In the genomic region with DNA sequence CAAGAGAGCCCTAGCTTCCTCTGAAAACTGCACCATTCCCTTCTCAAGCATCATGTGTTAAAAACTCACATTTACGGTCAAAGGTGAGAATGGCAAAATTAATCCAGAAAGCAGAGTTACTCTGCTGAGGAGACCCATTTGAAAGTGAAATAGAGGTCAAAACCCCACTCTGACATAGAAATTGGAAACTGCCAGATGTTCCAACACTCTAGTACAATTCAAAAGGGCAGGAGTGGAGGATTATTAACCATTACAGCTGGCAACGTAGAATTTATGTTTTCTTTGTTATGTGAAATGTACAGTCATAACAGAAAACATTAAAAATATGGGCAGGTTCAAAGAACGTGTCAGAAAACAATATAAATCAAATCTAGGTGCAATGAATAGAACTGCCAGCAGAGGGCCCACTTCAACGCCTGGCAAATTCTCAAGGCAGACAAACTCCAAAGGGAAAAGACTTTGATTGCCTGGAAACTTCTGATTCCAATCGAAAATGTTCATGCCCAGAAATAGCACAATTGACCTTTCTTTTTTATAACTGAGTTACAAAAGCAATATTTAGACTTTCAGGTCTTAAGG, we compare ENCODE assay signal across 8 mouse cellular contexts. TPM values are rescaled to one million over a fixed set of nuclear protein-coding genes. Genes with fewer than 3 reads are reported as not detected.
DNase-seq lines count a peak whose midpoint lies in the region; ATAC-seq lines count a peak whose summit lies in the region.
"Had no signal": no experiment of that assay in that cellular context is flagged by ENCODE, and none has a peak within 500 bp of the region (broad histone marks: within the 10 kb centered on the region; RNA-seq: fewer than 3 reads in every experiment).

No protein-coding gene starts in this region.

- H3K4me1 ChIP-seq in midbrain, embryonic 10.5 days, result no peaks in the 10 kb centered on the region; the same call in 1 of the 2 replicates
- no peaks in the 10 kb centered on the region; the same call in 1 of the 2 replicates for H3K4me1 ChIP-seq in midbrain, embryonic 16.5 days (ENCODE audit: control insufficient read depth, insufficient read depth, low read length)

- DNase-seq in midbrain, embryonic 10.5 days (ENCODE audit: low spot score), result peak; percentile 21
- DNase-seq in NIH3T3 (ENCODE audit: low read depth), result peak; percentile 78
- DNase-seq in cerebellum, postnatal 14 days, result peak; percentile 68 to 71
- peak; percentile 71 to 81 for DNase-seq in heart, postnatal 10 days
- peak; percentile 54 to 73 for DNase-seq in left cerebral cortex, postnatal 14 days (ENCODE audit: low spot score in 2 of 2)
- DNase-seq in retina, postnatal 7 days (ENCODE audit: low read depth, low spot score), result peak; percentile 11

- H3K27me3 ChIP-seq in midbrain, embryonic 10.5 days (ENCODE audit: low read depth, poor library complexity, severe bottlenecking), result no peaks in the 10 kb centered on the region
- H3K27me3 ChIP-seq in midbrain, embryonic 16.5 days (ENCODE audit: control insufficient read depth, insufficient read depth, low read depth, low read length), result no peaks in the 10 kb centered on the region

- intact Hi-C loops in heart, postnatal 10 days (cut with DNase I), result loop anchor here (2.0 kb wide), 1 partner anchor 165 kb away; no protein-coding TSS in a partner anchor
- intact Hi-C loops in left cerebral cortex, postnatal 14 days (cut with DNase I), result loop anchor here (2.0 kb wide), 1 partner anchor 165 kb away; no protein-coding TSS in a partner anchor

- no peak overlapping the region for H3K27ac ChIP-seq in midbrain, embryonic 10.5 days (replicated peaks)
- H3K27ac ChIP-seq in midbrain, embryonic 16.5 days (ENCODE audit: low read length), result no peak overlapping the region

- no peaks in the 10 kb centered on the region for H3K9me3 ChIP-seq in midbrain, embryonic 10.5 days (replicated peaks)
- no peaks in the 10 kb centered on the region for H3K9me3 ChIP-seq in midbrain, embryonic 16.5 days (replicated peaks; ENCODE audit: control insufficient read depth, low read length, poor library complexity, severe bottlenecking)

- WGBS in midbrain, embryonic 10.5 days, result 34% methylated on average over 5 of the region's 5 CpGs
- 22% methylated on average over 5 of the region's 5 CpGs for WGBS in midbrain, embryonic 16.5 days

- no peaks in the 10 kb centered on the region for H3K36me3 ChIP-seq in midbrain, embryonic 10.5 days
- no peaks in the 10 kb centered on the region for H3K36me3 ChIP-seq in midbrain, embryonic 16.5 days (ENCODE audit: control insufficient read depth, insufficient read depth, low read length)

- H3K9ac ChIP-seq in midbrain, embryonic 16.5 days (ENCODE audit: low read depth, low read length), result no peak overlapping the region

- H3K4me3 ChIP-seq in midbrain, embryonic 10.5 days, result no peak overlapping the region
- no peak overlapping the region for H3K4me3 ChIP-seq in midbrain, embryonic 16.5 days (ENCODE audit: low read depth, low read length)

- ATAC-seq in midbrain, embryonic 16.5 days, result no peak

- no peak overlapping the region for H3K4me2 ChIP-seq in midbrain, embryonic 16.5 days (ENCODE audit: low read length)

RNA-seq across cellular contexts. Expression of gene Rfpl4b, which starts 54.2 kb away (rescaled TPM):
- not detected in 2 replicates for polyA plus RNA-seq in midbrain, embryonic 10.5 days (2016; fragmentation: Nextera tagmentation; extraction: Ambion mirVana)
- not detected in 2 replicates for polyA plus RNA-seq in midbrain, embryonic 16.5 days (2015; fragmentation: Nextera tagmentation; extraction: Ambion mirVana)
- not detected for total RNA-seq in heart, postnatal 10 days (2021)
- total RNA-seq in left cerebral cortex, postnatal 14 days (2021), result not detected
- polyA plus RNA-seq: lung, embryonic 16.5 days had no signal

Comparison
In these comparisons a context has a peak if more than half of its experiments do, and no peak if none do; other contexts are left out.
1. DNase-seq: peak in every context shown above with its lines; median percentile 78 in NIH3T3; 76 in heart, postnatal 10 days; 70 in cerebellum, postnatal 14 days; 64 in left cerebral cortex, postnatal 14 days; 21 in midbrain, embryonic 10.5 days; 11 in retina, postnatal 7 days.